Mouse (Mus musculus): ENCODE results near the gene Stab2.

- TF ChIP-seq CTCF (IDR thresholded peaks at IDR 0.05; ENCODE audit: low read depth) (no peak), EP300 (IDR thresholded peaks at IDR 0.05; ENCODE audit: low read depth) (no peak)
These were observed 199.6 kb downstream of the Stab2 start for GRCm38 (mm10) chr10:86808013-86808758.
